Mouse (Mus musculus): Measurements from ENCODE around the gene Brd3.

DNA sequence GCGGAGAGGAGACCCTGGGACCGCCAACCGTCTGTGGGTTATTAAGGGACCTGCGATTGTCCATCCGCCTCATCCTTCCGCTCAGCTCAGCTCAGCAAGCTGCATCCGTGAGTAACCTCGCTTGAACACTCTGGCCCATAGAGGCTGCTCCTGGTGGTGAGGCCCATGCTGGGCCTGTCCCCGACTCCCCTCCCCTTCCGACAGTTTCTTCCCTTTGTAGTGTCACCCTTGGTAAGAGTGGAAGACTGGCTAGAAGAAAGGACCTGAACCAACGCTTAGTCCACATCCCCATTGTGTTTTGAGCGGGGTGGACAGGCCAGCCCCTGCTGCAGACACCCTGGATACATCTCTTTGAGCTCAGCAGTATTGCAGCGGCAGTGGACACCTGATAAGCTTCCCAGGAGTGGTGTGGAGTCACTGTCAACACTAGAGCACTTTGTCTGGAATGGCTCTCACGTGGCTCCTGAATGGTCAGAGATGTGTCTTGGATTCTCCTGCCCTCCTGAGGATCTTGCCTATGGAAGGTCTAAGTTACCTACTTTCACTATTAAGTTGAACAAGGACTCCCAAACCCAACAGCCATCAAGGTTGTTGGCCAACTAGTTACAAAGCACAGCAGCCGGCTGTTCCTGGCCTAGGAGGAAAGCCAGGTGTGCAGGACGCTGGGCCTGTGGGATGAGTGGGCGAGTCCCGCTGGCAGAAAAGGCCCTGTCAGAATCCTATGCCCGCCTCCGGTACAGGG lies 64.6 kb downstream of the Brd3 start:
- TF ChIP-seq POLR2A (IDR thresholded peaks at IDR 0.05; ENCODE audit: insufficient read depth, low read depth, low read length) = no peak
- TF ChIP-seq CTCF (IDR thresholded peaks at IDR 0.05; ENCODE audit: insufficient read depth, low read depth, low read length) = no peak

Measured in olfactory bulb, adult 2 months (tissue).